In the genomic region with DNA sequence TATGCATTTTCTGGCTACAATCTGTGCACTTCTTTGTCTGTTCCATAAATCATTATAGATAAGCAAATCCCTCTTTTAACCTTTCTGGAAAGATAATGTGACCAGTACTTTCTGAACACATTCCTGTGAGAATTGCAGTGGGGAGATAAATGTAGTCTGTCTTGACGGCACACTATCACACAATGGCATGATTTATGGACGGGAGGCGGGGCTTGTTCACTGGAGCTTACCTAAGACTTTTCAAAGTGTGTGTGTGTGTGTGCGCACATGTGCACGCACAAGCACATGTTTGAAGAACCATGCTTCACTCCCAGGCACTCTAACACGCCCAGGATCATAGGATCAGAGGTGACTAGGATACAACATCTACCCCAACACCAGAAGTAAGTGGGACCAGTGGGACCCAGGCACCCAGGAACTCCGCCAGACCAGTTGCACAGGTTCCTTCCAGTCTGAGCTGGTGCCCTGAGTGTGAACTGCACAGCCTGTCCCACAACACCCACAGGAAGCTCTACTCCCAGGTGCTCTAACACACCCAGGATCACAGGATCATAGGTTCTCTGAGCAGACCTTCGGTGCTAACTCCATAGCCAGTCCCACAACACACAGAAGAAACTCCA, we compare ENCODE assay signal across 19 mouse cellular contexts.
DNase-seq lines count a peak whose midpoint lies in the region; ATAC-seq lines count a peak whose summit lies in the region.
"Had no signal": no experiment of that assay in that cellular context is flagged by ENCODE, and none has a peak within 500 bp of the region (broad histone marks: within the 10 kb centered on the region; RNA-seq: fewer than 3 reads in every experiment).

No protein-coding gene starts in this region.

- no peaks in the 10 kb centered on the region for H3K9me3 ChIP-seq in hindbrain, embryonic 13.5 days
- H3K9me3 ChIP-seq in hindbrain, embryonic 14.5 days (ENCODE audit: control insufficient read depth, low read length), result no peaks in the 10 kb centered on the region
- H3K9me3 ChIP-seq in intestine, embryonic 16.5 days (ENCODE audit: control insufficient read depth, low read length), result no peaks in the 10 kb centered on the region
- no peaks in the 10 kb centered on the region for H3K9me3 ChIP-seq in neural tube, embryonic 13.5 days
- H3K9me3 ChIP-seq: forebrain, embryonic 10.5 days; limb, embryonic 10.5 days had no signal

- no peak overlapping the region for H3K27ac ChIP-seq in hindbrain, embryonic 13.5 days
- H3K27ac ChIP-seq in hindbrain, embryonic 14.5 days, result no peak overlapping the region
- peak overlapping the region; percentile 76 for H3K27ac ChIP-seq in intestine, embryonic 16.5 days (ENCODE audit: low read length)
- no peak overlapping the region for H3K27ac ChIP-seq in neural tube, embryonic 13.5 days (replicated peaks)
- H3K27ac ChIP-seq: forebrain, embryonic 10.5 days; limb, embryonic 10.5 days; macrophage had no signal

- H3K36me3 ChIP-seq in hindbrain, embryonic 13.5 days, result no peaks in the 10 kb centered on the region
- no peaks in the 10 kb centered on the region for H3K36me3 ChIP-seq in hindbrain, embryonic 14.5 days (replicated peaks; ENCODE audit: control insufficient read depth, insufficient read depth)
- no peaks in the 10 kb centered on the region for H3K36me3 ChIP-seq in intestine, embryonic 16.5 days (ENCODE audit: control insufficient read depth, insufficient read depth, low read length)
- H3K36me3 ChIP-seq in neural tube, embryonic 13.5 days, result no peaks in the 10 kb centered on the region
- H3K36me3 ChIP-seq: forebrain, embryonic 10.5 days; limb, embryonic 10.5 days had no signal

- H3K9ac ChIP-seq in hindbrain, embryonic 13.5 days, result no peak overlapping the region
- H3K9ac ChIP-seq in hindbrain, embryonic 14.5 days, result no peak overlapping the region
- H3K9ac ChIP-seq in intestine, embryonic 16.5 days (ENCODE audit: low read depth, low read length), result no peak overlapping the region
- no peak overlapping the region for H3K9ac ChIP-seq in neural tube, embryonic 13.5 days

- no peaks in the 10 kb centered on the region for H3K27me3 ChIP-seq in hindbrain, embryonic 13.5 days
- no peaks in the 10 kb centered on the region for H3K27me3 ChIP-seq in hindbrain, embryonic 14.5 days (ENCODE audit: control insufficient read depth, insufficient read depth, low read length)
- H3K27me3 ChIP-seq in intestine, embryonic 16.5 days (replicated peaks; ENCODE audit: control insufficient read depth, insufficient read depth, low read length), result no peaks in the 10 kb centered on the region
- H3K27me3 ChIP-seq in neural tube, embryonic 13.5 days, result no peaks in the 10 kb centered on the region
- H3K27me3 ChIP-seq: Patski had no signal

- H3K4me1 ChIP-seq in hindbrain, embryonic 13.5 days (replicated peaks), result peaks cover 3% of the 10 kb centered on the region; the same call in 1 of the 2 replicates
- no peaks in the 10 kb centered on the region for H3K4me1 ChIP-seq in hindbrain, embryonic 14.5 days (replicated peaks; ENCODE audit: control insufficient read depth, insufficient read depth, low read length)
- no peaks in the 10 kb centered on the region; the same call in 1 of the 2 replicates for H3K4me1 ChIP-seq in intestine, embryonic 16.5 days (ENCODE audit: control insufficient read depth, insufficient read depth, low read length)
- H3K4me1 ChIP-seq in neural tube, embryonic 13.5 days (replicated peaks), result no peaks in the 10 kb centered on the region
- H3K4me1 ChIP-seq: limb, embryonic 10.5 days had no signal

- DNase-seq in hindbrain, embryonic 14.5 days (ENCODE audit: low spot score), result no peak
- DNase-seq in embryo, embryonic 10 days (ENCODE audit: low spot score), result peak; percentile 61
- DNase-seq in yolk sac, embryonic 10.5 days (ENCODE audit: low spot score), result no peak
- no peak for DNase-seq in adipocyte (ENCODE audit: low spot score)
- DNase-seq: cerebellum, postnatal 14 days; gastrocnemius, postnatal 14 days; heart, postnatal 10 days; lung, adult 18-20 months; retina, postnatal 1 day; spleen, adult 18-20 months had no signal

- H3K4me2 ChIP-seq in hindbrain, embryonic 13.5 days, result no peak overlapping the region
- H3K4me2 ChIP-seq in hindbrain, embryonic 14.5 days (replicated peaks), result no peak overlapping the region
- peak overlapping the region; percentile 32; the same call in 1 of the 2 replicates for H3K4me2 ChIP-seq in intestine, embryonic 16.5 days (ENCODE audit: low read depth, low read length)
- no peak overlapping the region for H3K4me2 ChIP-seq in neural tube, embryonic 13.5 days

- WGBS in hindbrain, embryonic 13.5 days, result 65% methylated on average over 8 of the region's 8 CpGs
- 72% methylated on average over 8 of the region's 8 CpGs for WGBS in hindbrain, embryonic 14.5 days
- WGBS in intestine, embryonic 16.5 days, result 51% methylated on average over 8 of the region's 8 CpGs
- 70% methylated on average over 8 of the region's 8 CpGs for WGBS in neural tube, embryonic 13.5 days

- 0 out of 2 replicates have a peak, but pooled peaks have one; percentile 43 for ATAC-seq in hindbrain, embryonic 13.5 days (ENCODE audit: low FRiP score)
- no peak for ATAC-seq in hindbrain, embryonic 14.5 days (ENCODE audit: low FRiP score)
- ATAC-seq in intestine, embryonic 16.5 days, result peak; percentile 95
- 0 out of 2 replicates have a peak, but pooled peaks have one; percentile 40 for ATAC-seq in neural tube, embryonic 13.5 days (ENCODE audit: low read depth)
- ATAC-seq: inflammation-experienced regulatory T-cells, adult 6 months; midbrain, embryonic 16.5 days; Patski had no signal

- H3K4me3 ChIP-seq in hindbrain, embryonic 13.5 days, result no peak overlapping the region
- H3K4me3 ChIP-seq in hindbrain, embryonic 14.5 days (replicated peaks; ENCODE audit: low read length), result no peak overlapping the region
- no peak overlapping the region for H3K4me3 ChIP-seq in intestine, embryonic 16.5 days (ENCODE audit: low read length)
- no peak overlapping the region for H3K4me3 ChIP-seq in neural tube, embryonic 13.5 days
- H3K4me3 ChIP-seq: forebrain, embryonic 10.5 days; limb, embryonic 10.5 days had no signal
